Comparison of ENCODE assay signal across 9 mouse cellular contexts in the genomic region with DNA sequence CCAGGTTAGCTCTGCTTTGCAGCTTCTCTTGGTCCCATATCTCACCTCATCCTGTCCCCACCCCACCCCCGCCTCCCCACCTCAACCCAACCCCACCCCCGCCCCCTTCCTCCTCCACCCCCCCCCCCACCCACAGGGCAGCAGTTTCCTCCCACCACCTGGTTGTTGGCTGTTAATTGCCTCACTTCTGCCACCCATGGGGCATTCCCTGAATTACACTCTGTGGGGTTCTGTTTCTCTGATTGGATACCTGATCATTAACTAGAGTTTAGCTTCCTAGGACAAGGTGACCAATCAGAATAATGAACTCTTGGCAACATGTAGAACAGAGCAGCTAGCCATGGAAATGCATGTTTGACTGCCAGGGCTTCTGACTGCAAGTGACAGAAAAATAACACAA. TPM values are rescaled to one million over a fixed set of nuclear protein-coding genes. Genes with fewer than 3 reads are reported as not detected.
DNase-seq lines count a peak whose midpoint lies in the region; ATAC-seq and TF ChIP-seq lines count a peak whose summit lies in the region.
"Had no signal": no experiment of that assay in that cellular context is flagged by ENCODE, and none has a peak within 500 bp of the region (broad histone marks: within the 10 kb centered on the region; RNA-seq: fewer than 3 reads in every experiment).

No protein-coding gene starts in this region.

- H3K27ac ChIP-seq in liver, embryonic 11.5 days (ENCODE audit: low read depth, low read length), result no peak overlapping the region
- H3K27ac ChIP-seq in liver, postnatal 0 days (ENCODE audit: low read depth), result no peak overlapping the region
- no peak overlapping the region for H3K27ac ChIP-seq in thymus, adult 2 months (ENCODE audit: control insufficient read depth, insufficient read depth, low read length)
- no peak overlapping the region for H3K27ac ChIP-seq in midbrain, embryonic 14.5 days (replicated peaks; ENCODE audit: low read depth, low read length)
- H3K27ac ChIP-seq: limb, embryonic 12.5 days had no signal

- DNase-seq in adrenal gland, postnatal 14 days, result peak; percentile 54
- no peak for DNase-seq in adrenal gland, adult 2 months
- peak; percentile 42 for DNase-seq in liver
- DNase-seq in liver, embryonic 11.5 days (ENCODE audit: low spot score), result no peak
- peak; percentile 65 for DNase-seq in liver, postnatal 0 days
- peak; percentile 86 for DNase-seq in thymus, adult 2 months
- DNase-seq in midbrain, embryonic 14.5 days, result no peak
- DNase-seq in left cerebral cortex, postnatal 36 days (ENCODE audit: low spot score in 2 of 2), result no peak

- H3K9me3 ChIP-seq in liver, embryonic 11.5 days (ENCODE audit: control insufficient read depth, low read length), result no peaks in the 10 kb centered on the region
- no peaks in the 10 kb centered on the region for H3K9me3 ChIP-seq in liver, postnatal 0 days (ENCODE audit: low read length)
- H3K9me3 ChIP-seq in midbrain, embryonic 14.5 days (ENCODE audit: control insufficient read depth, low read length), result no peaks in the 10 kb centered on the region
- H3K9me3 ChIP-seq: limb, embryonic 12.5 days had no signal

- TF ChIP-seq EP300 in liver, postnatal 0 days (IDR thresholded peaks at IDR 0.05; ENCODE audit: low read depth), result no peak

- no peak for TF ChIP-seq POLR2A in thymus, adult 2 months (IDR thresholded peaks at IDR 0.05; ENCODE audit: control insufficient read depth, extremely low read depth, insufficient read depth, low read length, poor library complexity)

- no peak overlapping the region for H3K4me2 ChIP-seq in liver, embryonic 11.5 days
- H3K4me2 ChIP-seq in liver, postnatal 0 days (ENCODE audit: low read depth, low read length), result no peak overlapping the region
- H3K4me2 ChIP-seq in midbrain, embryonic 14.5 days (ENCODE audit: low read length), result no peak overlapping the region
- H3K4me2 ChIP-seq: limb, embryonic 12.5 days had no signal

- WGBS in liver, embryonic 11.5 days, result 18% methylated on average over 2 of the region's 2 CpGs
- 38% methylated on average over 1 of the region's 2 CpGs for WGBS in liver, postnatal 0 days (ENCODE audit: insufficient replicate concordance)
- 0% methylated on average over 2 of the region's 2 CpGs for WGBS in thymus, adult 2 months
- WGBS in midbrain, embryonic 14.5 days, result 37% methylated on average over 2 of the region's 2 CpGs

- TF ChIP-seq CTCF in liver, postnatal 0 days (IDR thresholded peaks at IDR 0.05; ENCODE audit: low read depth), result peak; percentile 61
- no peak for TF ChIP-seq CTCF in thymus, adult 2 months (IDR thresholded peaks at IDR 0.05; ENCODE audit: borderline replicate concordance, control insufficient read depth, extremely low read depth, insufficient read depth, low read length, poor library complexity)

- H3K4me3 ChIP-seq in liver, embryonic 11.5 days (ENCODE audit: low read depth, low read length), result no peak overlapping the region
- H3K4me3 ChIP-seq in liver, postnatal 0 days (ENCODE audit: low read depth, low read length), result no peak overlapping the region
- no peak overlapping the region for H3K4me3 ChIP-seq in thymus, adult 2 months (ENCODE audit: control insufficient read depth, insufficient read depth, low read length)
- H3K4me3 ChIP-seq in midbrain, embryonic 14.5 days (replicated peaks; ENCODE audit: low read depth, low read length), result no peak overlapping the region
- H3K4me3 ChIP-seq: limb, embryonic 12.5 days had no signal

- no peak overlapping the region for H3K9ac ChIP-seq in liver, embryonic 11.5 days (ENCODE audit: low read depth, low read length)
- no peak overlapping the region for H3K9ac ChIP-seq in liver, postnatal 0 days (replicated peaks)
- no peak overlapping the region for H3K9ac ChIP-seq in midbrain, embryonic 14.5 days (replicated peaks; ENCODE audit: low read length)
- H3K9ac ChIP-seq: limb, embryonic 12.5 days had no signal

- no peaks in the 10 kb centered on the region for H3K27me3 ChIP-seq in liver, embryonic 11.5 days (replicated peaks; ENCODE audit: control insufficient read depth, insufficient read depth, low read length)
- no peaks in the 10 kb centered on the region for H3K27me3 ChIP-seq in liver, postnatal 0 days (ENCODE audit: insufficient read depth, low read length)
- no peaks in the 10 kb centered on the region for H3K27me3 ChIP-seq in thymus, adult 2 months (ENCODE audit: control insufficient read depth, insufficient read depth, low read length)
- H3K27me3 ChIP-seq in midbrain, embryonic 14.5 days (ENCODE audit: control insufficient read depth, insufficient read depth, low read length), result no peaks in the 10 kb centered on the region
- H3K27me3 ChIP-seq: limb, embryonic 12.5 days had no signal

- intact Hi-C loops in left cerebral cortex, postnatal 36 days (cut with DNase I), result no loop called here

- no peaks in the 10 kb centered on the region for H3K36me3 ChIP-seq in liver, embryonic 11.5 days (ENCODE audit: control insufficient read depth, insufficient read depth, low read length)
- no peaks in the 10 kb centered on the region for H3K36me3 ChIP-seq in liver, postnatal 0 days (replicated peaks; ENCODE audit: insufficient read depth, low read length)
- no peaks in the 10 kb centered on the region for H3K36me3 ChIP-seq in thymus, adult 2 months (ENCODE audit: control insufficient read depth, insufficient read depth, low read length)
- H3K36me3 ChIP-seq in midbrain, embryonic 14.5 days (ENCODE audit: control insufficient read depth, insufficient read depth, low read length), result no peaks in the 10 kb centered on the region
- H3K36me3 ChIP-seq: limb, embryonic 12.5 days had no signal

- H3K4me1 ChIP-seq in liver, embryonic 11.5 days (replicated peaks; ENCODE audit: control insufficient read depth, insufficient read depth, low read length), result no peaks in the 10 kb centered on the region
- H3K4me1 ChIP-seq in liver, postnatal 0 days (ENCODE audit: insufficient read depth), result no peaks in the 10 kb centered on the region
- peaks cover 14% of the 10 kb centered on the region for H3K4me1 ChIP-seq in thymus, adult 2 months (replicated peaks; ENCODE audit: control insufficient read depth, insufficient read depth, low read length)
- no peaks in the 10 kb centered on the region for H3K4me1 ChIP-seq in midbrain, embryonic 14.5 days (ENCODE audit: control insufficient read depth, insufficient read depth, low read length)

- no peak for ATAC-seq in liver, embryonic 11.5 days (replicated peaks; ENCODE audit: low FRiP score)
- 0 out of 2 replicates have a peak, but pooled peaks have one; percentile 23 for ATAC-seq in liver, postnatal 0 days
- no peak for ATAC-seq in midbrain, embryonic 14.5 days (ENCODE audit: low FRiP score, low TSS enrichment)

RNA-seq across cellular contexts. Expression of a gene that starts 16.1 kb away (rescaled TPM):
- 4.4 and 6.4 TPM in 2 replicates for total RNA-seq in adrenal gland, postnatal 14 days (2021)
- 1 to 10 TPM; 3.6 to 3.9 TPM for total RNA-seq in adrenal gland, adult 2 months (2021)
- polyA plus RNA-seq in adrenal gland, adult 2 months (2012; rRNA removed), result 2.7 and 4.5 TPM in 2 replicates
- 7.6 and 9.5 TPM in 2 replicates for polyA plus RNA-seq in liver, embryonic 11.5 days (2014; fragmentation: Nextera tagmentation; extraction: Ambion mirVana)
- polyA plus RNA-seq in liver, postnatal 0 days (2015; fragmentation: Nextera tagmentation; extraction: Ambion mirVana), result 3.0 and 3.1 TPM in 2 replicates
- 10.2 and 11.4 TPM in 2 replicates for polyA plus RNA-seq in thymus, adult 2 months (2012; rRNA removed)
- polyA plus RNA-seq in midbrain, embryonic 14.5 days (2014; fragmentation: Nextera tagmentation; extraction: Ambion mirVana), result 9.4 and 11.4 TPM in 2 replicates
- total RNA-seq in left cerebral cortex, postnatal 36 days (2021), result 1 to 10 TPM; 5.7 to 6.5 TPM

RNA-seq across cellular contexts. Expression of a gene that starts 29.1 kb away (rescaled TPM):
- total RNA-seq in adrenal gland, postnatal 14 days (2021), result 49.3 and 54.7 TPM in 2 replicates
- total RNA-seq in adrenal gland, adult 2 months (2021), result 10 to 100 TPM; 64.3 to 80.6 TPM
- polyA plus RNA-seq in adrenal gland, adult 2 months (2012; rRNA removed), result 16.8 and 21.8 TPM in 2 replicates
- 11.3 and 12.7 TPM in 2 replicates for polyA plus RNA-seq in liver, embryonic 11.5 days (2014; fragmentation: Nextera tagmentation; extraction: Ambion mirVana)
- 2.5 and 2.7 TPM in 2 replicates for polyA plus RNA-seq in liver, postnatal 0 days (2015; fragmentation: Nextera tagmentation; extraction: Ambion mirVana)
- 18.7 and 20.0 TPM in 2 replicates for polyA plus RNA-seq in thymus, adult 2 months (2012; rRNA removed)
- polyA plus RNA-seq in midbrain, embryonic 14.5 days (2014; fragmentation: Nextera tagmentation; extraction: Ambion mirVana), result 4.5 and 6.8 TPM in 2 replicates
- 10 to 100 TPM; 59.0 to 59.3 TPM for total RNA-seq in left cerebral cortex, postnatal 36 days (2021)

Comparison
In these comparisons a context has a peak if more than half of its experiments do, and no peak if none do; other contexts are left out.
1. DNase-seq: peak in adrenal gland, postnatal 14 days (single experiment), liver (single experiment), liver, postnatal 0 days (single experiment) and thymus, adult 2 months (single experiment); none in adrenal gland, adult 2 months (single experiment), liver, embryonic 11.5 days (single experiment), midbrain, embryonic 14.5 days (single experiment) and left cerebral cortex, postnatal 36 days (0 of 2).